Mouse (Mus musculus) monocyte, adult 2 months (primary cell): ENCODE data around the gene Lif.

Experiments
- DNase-seq, 2 experiments: peaks; one replicate each; pipeline ENCODE4 v3.0.0; 2022; ENCODE audit warnings: low spot score in 2 of 2, low read depth in 1 of 2

The Lif gene

GRCm38 (mm10) chr11:4294495-4295351, 37.4 kb downstream of the Lif start:
- DNase-seq = peak; percentile 32 to 48

- DNase-seq = peak; percentile 46 to 62
These were observed 39.4 kb downstream of the Lif start for GRCm38 (mm10) chr11:4296610-4297275.

- no peak for DNase-seq
These were observed 40.4 kb downstream of the Lif start for GRCm38 (mm10) chr11:4297753-4298152.

GRCm38 (mm10) chr11:4298615-4299014, 41.3 kb downstream of the Lif start:
- DNase-seq = no peak

GRCm38 (mm10) chr11:4299191-4299590, 41.8 kb downstream of the Lif start:
- no peak for DNase-seq

- DNase-seq = no peak
These were observed 42.5 kb downstream of the Lif start for GRCm38 (mm10) chr11:4299735-4300474.

GRCm38 (mm10) chr11:4300683-4301082, 43.3 kb downstream of the Lif start:
- DNase-seq = no peak

- DNase-seq = no peak
These were observed 45.1 kb downstream of the Lif start for GRCm38 (mm10) chr11:4302363-4302913.

GRCm38 (mm10) chr11:4303033-4303432, 45.7 kb downstream of the Lif start:
- no peak for DNase-seq

GRCm38 (mm10) chr11:4304203-4304602, 46.8 kb downstream of the Lif start:
- no peak for DNase-seq

- no peak for DNase-seq
These were observed 47.7 kb downstream of the Lif start for GRCm38 (mm10) chr11:4305090-4305489.

GRCm38 (mm10) chr11:4306086-4306485, 48.7 kb downstream of the Lif start:
- no peak for DNase-seq

- DNase-seq = no peak
These were observed 50.7 kb downstream of the Lif start for GRCm38 (mm10) chr11:4308060-4308513.

- DNase-seq = peak in 1 of 2 experiments; percentile 19
These were observed 51.4 kb downstream of the Lif start for GRCm38 (mm10) chr11:4308514-4309450.

GRCm38 (mm10) chr11:4309613-4310012, 52.3 kb downstream of the Lif start:
- DNase-seq = no peak

GRCm38 (mm10) chr11:4310324-4310723, 53.0 kb downstream of the Lif start:
- no peak for DNase-seq

- no peak for DNase-seq
These were observed 54.8 kb downstream of the Lif start for GRCm38 (mm10) chr11:4312180-4312579.

- DNase-seq = no peak
These were observed 59.9 kb downstream of the Lif start for GRCm38 (mm10) chr11:4317287-4317686.

GRCm38 (mm10) chr11:4318011-4318410, 60.7 kb downstream of the Lif start:
- no peak for DNase-seq
